Mouse (Mus musculus) liver, adult 2 months (tissue): ENCODE measurements around the gene Skint8.
"Not testable (repeated sequence)": the region's sequence is repeated elsewhere in the genome, so short reads cannot be mapped to it uniquely, and the experiment has no call there.

ENCODE experiments used
- CTCF ChIP-seq: fragments of 200-500 bp; IDR thresholded peaks from 2 replicates; pipeline ENCODE4 v1.5.1; 2011; ENCODE audit warnings: low read depth, low read length, control low read depth
- POLR2A ChIP-seq: fragments of 200-500 bp; IDR thresholded peaks from 2 replicates; pipeline ENCODE4 v1.6.1; 2011; ENCODE audit warnings: low read length, control low read depth; ENCODE audit not compliant: insufficient read depth; ENCODE audit errors: extremely low read depth

DNA sequence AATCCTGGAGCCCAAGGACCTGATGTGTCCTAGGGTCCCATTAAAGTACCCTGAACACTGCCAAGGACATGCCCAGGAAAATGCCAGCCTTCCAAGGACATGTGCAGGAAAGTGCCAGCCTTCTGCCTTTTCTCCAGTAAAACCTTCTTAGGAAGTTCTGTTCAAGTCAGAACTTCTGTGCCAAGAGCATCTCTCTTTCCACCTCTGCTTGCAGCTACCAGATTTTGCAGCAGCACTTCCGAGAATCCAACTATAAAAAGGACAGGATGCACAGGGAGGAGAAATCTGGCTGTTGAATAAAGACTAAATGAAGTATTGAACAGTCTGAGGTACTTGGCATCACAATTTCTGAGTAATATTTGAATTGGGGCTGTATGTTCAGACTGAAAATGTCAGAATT, 18.7 kb upstream of the Skint8 start:
- not testable (repeated sequence) for TF ChIP-seq POLR2A, CTCF
